Comparison of ENCODE assay signal across 24 mouse cellular contexts in genomic region chr2:169787906-169788305, GRCm38 (mm10).
A peak's percentile ranks its signal among the peaks of the same experiment; 100 is the strongest.
DNase-seq lines count a peak whose midpoint lies in the region; ATAC-seq and TF ChIP-seq lines count a peak whose summit lies in the region.
"Had no signal": no experiment of that assay in that cellular context is flagged by ENCODE, and none has a peak within 500 bp of the region (broad histone marks: within the 10 kb centered on the region; RNA-seq: fewer than 3 reads in every experiment).

No protein-coding gene starts in this region.

- peak overlapping the region; percentile 27; the same call in 1 of the 2 replicates for H3K27ac ChIP-seq in hindbrain, embryonic 14.5 days
- H3K27ac ChIP-seq in hindbrain, embryonic 11.5 days (ENCODE audit: low read depth, low read length): no peak overlapping the region
- H3K27ac ChIP-seq in testis, adult 2 months (ENCODE audit: control insufficient read depth, insufficient read depth, low read depth, low read length): peak overlapping the region; percentile 54
- H3K27ac ChIP-seq: embryonic facial prominence, embryonic 13.5 days; hindbrain, embryonic 15.5 days; limb, embryonic 15.5 days; liver, embryonic 13.5 days; neural tube, embryonic 12.5 days had no signal

- peaks cover 24% of the 10 kb centered on the region for H3K4me1 ChIP-seq in hindbrain, embryonic 14.5 days (replicated peaks; ENCODE audit: control insufficient read depth, insufficient read depth, low read length)
- H3K4me1 ChIP-seq in hindbrain, embryonic 11.5 days (replicated peaks; ENCODE audit: control insufficient read depth, insufficient read depth, low read length): 0 out of 2 replicates have a peak, but pooled peaks cover 2% of the 10 kb centered on the region
- H3K4me1 ChIP-seq in testis, adult 2 months (ENCODE audit: control insufficient read depth, insufficient read depth, low read length): peaks cover 12% of the 10 kb centered on the region

- no peak for TF ChIP-seq CTCF in testis, adult 2 months (IDR thresholded peaks at IDR 0.05; ENCODE audit: control insufficient read depth, insufficient read depth, insufficient replicate concordance, low read depth, low read length)

- H3K36me3 ChIP-seq in hindbrain, embryonic 14.5 days (replicated peaks; ENCODE audit: control insufficient read depth, insufficient read depth): no peaks in the 10 kb centered on the region
- no peaks in the 10 kb centered on the region for H3K36me3 ChIP-seq in hindbrain, embryonic 11.5 days (ENCODE audit: control insufficient read depth, insufficient read depth, low read length)
- H3K36me3 ChIP-seq in testis, adult 2 months (ENCODE audit: control insufficient read depth, insufficient read depth, low read length): no peaks in the 10 kb centered on the region
- H3K36me3 ChIP-seq: embryonic facial prominence, embryonic 13.5 days; hindbrain, embryonic 15.5 days; limb, embryonic 15.5 days; liver, embryonic 13.5 days; neural tube, embryonic 12.5 days had no signal

- no peaks in the 10 kb centered on the region for H3K9me3 ChIP-seq in hindbrain, embryonic 14.5 days (ENCODE audit: control insufficient read depth, low read length)
- H3K9me3 ChIP-seq in hindbrain, embryonic 11.5 days (ENCODE audit: control insufficient read depth, low read length): no peaks in the 10 kb centered on the region
- H3K9me3 ChIP-seq: embryonic facial prominence, embryonic 13.5 days; hindbrain, embryonic 15.5 days; limb, embryonic 15.5 days; liver, embryonic 13.5 days; neural tube, embryonic 12.5 days had no signal

- no peak for TF ChIP-seq POLR2A in testis, adult 2 months (IDR thresholded peaks at IDR 0.05; ENCODE audit: control insufficient read depth, low read depth, low read length)

- no peak overlapping the region for H3K4me3 ChIP-seq in hindbrain, embryonic 14.5 days (replicated peaks; ENCODE audit: low read length)
- no peak overlapping the region for H3K4me3 ChIP-seq in hindbrain, embryonic 11.5 days (ENCODE audit: low read depth, low read length)
- no peak overlapping the region for H3K4me3 ChIP-seq in testis, adult 2 months (ENCODE audit: control insufficient read depth, low read depth, low read length)
- H3K4me3 ChIP-seq: embryonic facial prominence, embryonic 13.5 days; erythroblast, embryonic 14.5 days; hindbrain, embryonic 15.5 days; limb, embryonic 15.5 days; liver, embryonic 13.5 days; neural tube, embryonic 12.5 days had no signal

- WGBS in hindbrain, embryonic 14.5 days: 56% methylated on average over 11 of the region's 11 CpGs
- 63% methylated on average over 11 of the region's 11 CpGs for WGBS in hindbrain, embryonic 11.5 days

- ATAC-seq in hindbrain, embryonic 14.5 days (ENCODE audit: low FRiP score): no peak
- no peak for ATAC-seq in hindbrain, embryonic 11.5 days (ENCODE audit: low FRiP score)
- ATAC-seq: midbrain, embryonic 16.5 days; Patski had no signal

- peak; percentile 21 for DNase-seq in embryo, embryonic 11 days
- no peak for DNase-seq in embryo, embryonic 9.5 days (ENCODE audit: extremely low spot score)
- DNase-seq in hindbrain, embryonic 14.5 days (ENCODE audit: low spot score): no peak
- DNase-seq in hindbrain, embryonic 11.5 days (ENCODE audit: low spot score): no peak
- no peak for DNase-seq in testis, postnatal 10 days (ENCODE audit: low spot score)
- no peak for DNase-seq in cerebellum, adult 9-11 months
- DNase-seq in ovary, postnatal 14 days (ENCODE audit: low spot score): no peak
- DNase-seq: cerebellum, adult 11 months; cerebellum, postnatal 10 days; kidney, adult 9 months; kidney, postnatal 10 days; layer of hippocampus, postnatal 36 days; liver, embryonic 13.5 days; lung, postnatal 10 days; thymus, postnatal 14 days had no signal

- H3K4me2 ChIP-seq in hindbrain, embryonic 14.5 days (replicated peaks): no peak overlapping the region
- H3K4me2 ChIP-seq in hindbrain, embryonic 11.5 days (replicated peaks; ENCODE audit: low read depth, low read length): no peak overlapping the region
- H3K4me2 ChIP-seq: embryonic facial prominence, embryonic 13.5 days; heart, embryonic 11.5 days; hindbrain, embryonic 15.5 days; limb, embryonic 15.5 days; liver, embryonic 13.5 days; neural tube, embryonic 12.5 days had no signal

- no peaks in the 10 kb centered on the region for H3K27me3 ChIP-seq in hindbrain, embryonic 14.5 days (ENCODE audit: control insufficient read depth, insufficient read depth, low read length)
- H3K27me3 ChIP-seq in hindbrain, embryonic 11.5 days (ENCODE audit: control insufficient read depth, insufficient read depth, low read length): no peaks in the 10 kb centered on the region
- no peaks in the 10 kb centered on the region for H3K27me3 ChIP-seq in testis, adult 2 months (ENCODE audit: control insufficient read depth, insufficient read depth, low read length)
- H3K27me3 ChIP-seq: embryonic facial prominence, embryonic 13.5 days; hindbrain, embryonic 15.5 days; limb, embryonic 15.5 days; liver, embryonic 13.5 days; neural tube, embryonic 12.5 days; Patski had no signal

- H3K9ac ChIP-seq in hindbrain, embryonic 14.5 days: no peak overlapping the region
- no peak overlapping the region for H3K9ac ChIP-seq in hindbrain, embryonic 11.5 days (ENCODE audit: low read depth, low read length)
- H3K9ac ChIP-seq: embryonic facial prominence, embryonic 13.5 days; hindbrain, embryonic 15.5 days; limb, embryonic 15.5 days; liver, embryonic 13.5 days; neural tube, embryonic 12.5 days had no signal
